Mouse (Mus musculus): ENCODE results near the gene Nop53. TPM values are rescaled to one million over a fixed set of nuclear protein-coding genes. Genes with fewer than 3 reads are reported as not detected.

Gene Nop53
- polyA plus RNA-seq, 1 experiment from 2014 or later, result 139 TPM

DNA sequence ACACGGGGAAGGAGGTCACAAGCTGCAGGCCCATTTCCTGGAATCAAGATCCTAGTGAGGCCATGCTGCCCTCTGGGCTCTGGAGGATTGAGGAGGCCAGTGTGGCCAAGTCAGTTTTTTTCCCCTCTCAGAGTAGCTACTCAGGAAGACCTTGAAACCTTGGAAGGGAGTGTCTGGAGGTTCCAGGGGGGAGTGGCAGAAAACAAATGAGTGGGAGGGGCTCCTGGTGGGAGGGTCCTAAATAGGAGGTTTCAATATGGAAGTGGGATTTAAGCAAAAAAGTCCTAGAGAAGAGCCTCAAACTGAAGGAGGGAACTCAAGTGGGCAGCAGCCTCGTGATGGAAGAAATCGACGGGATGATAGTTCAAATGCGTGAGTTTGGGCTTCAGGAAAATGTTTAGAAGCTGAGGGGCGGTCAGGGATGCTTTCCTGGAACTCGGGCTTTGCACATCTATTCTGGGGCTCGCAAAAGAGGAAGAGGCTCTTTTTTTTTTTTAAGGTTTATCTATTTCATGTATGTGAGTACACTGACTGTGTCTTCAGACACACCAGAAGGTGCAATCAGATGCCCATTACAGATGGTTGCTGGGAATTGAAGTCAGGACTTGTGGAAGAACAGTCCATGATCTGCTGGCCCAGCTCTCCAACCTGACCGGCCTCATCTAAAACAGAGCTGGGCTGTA is 44.4 kb downstream of the Nop53 start:
- Histone ChIP-seq H3K4me3 (replicated peaks; ENCODE audit: low read length) (no peak overlapping the region), H3K4me2 (ENCODE audit: low read length) (no peak overlapping the region), H3K9ac (replicated peaks; ENCODE audit: low read depth, low read length) (no peak overlapping the region), H3K9me3 (ENCODE audit: control insufficient read depth, low read length) (no peaks in the 10 kb centered on the region), H3K36me3 (ENCODE audit: control insufficient read depth, insufficient read depth) (no peaks in the 10 kb centered on the region), H3K4me1 (replicated peaks; ENCODE audit: control insufficient read depth, insufficient read depth, low read length) (no peaks in the 10 kb centered on the region), H3K27me3 (replicated peaks; ENCODE audit: control insufficient read depth, insufficient read depth, low read length) (no peaks in the 10 kb centered on the region), H3K27ac (ENCODE audit: low read length) (no peak overlapping the region)
- WGBS, result 83% methylated on average over 9 of the region's 9 CpGs
- ATAC-seq, result no peak

DNA sequence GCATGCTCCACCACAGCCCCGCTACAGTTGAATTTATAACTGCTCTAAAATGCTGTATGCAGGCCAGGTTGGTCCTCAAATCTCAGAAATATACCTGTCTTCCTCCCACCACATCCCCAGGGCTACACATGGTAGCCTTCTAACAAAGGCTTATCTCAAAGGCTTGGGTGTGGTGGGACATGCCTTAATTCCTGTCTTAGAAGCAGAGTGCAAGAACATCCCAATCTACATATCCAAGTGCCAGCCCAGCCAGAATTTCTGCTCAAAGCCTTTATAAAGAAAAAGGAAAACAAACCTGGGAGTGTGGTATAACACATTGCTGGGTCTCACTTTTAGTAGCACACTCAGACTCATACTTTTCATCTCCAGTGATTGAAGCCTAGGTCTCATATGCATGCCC is 51.6 kb downstream of the Nop53 start:
- H3K9ac ChIP-seq (replicated peaks; ENCODE audit: low read depth, low read length), result no peak overlapping the region
- H3K27me3 ChIP-seq (replicated peaks; ENCODE audit: control insufficient read depth, insufficient read depth, low read length), result no peaks in the 10 kb centered on the region
- WGBS, result 77% methylated on average over 1 of the region's 1 CpGs
- H3K36me3 ChIP-seq (ENCODE audit: control insufficient read depth, insufficient read depth), result no peaks in the 10 kb centered on the region
- H3K27ac ChIP-seq (ENCODE audit: low read length), result no peak overlapping the region
- no peak overlapping the region for H3K4me3 ChIP-seq (replicated peaks; ENCODE audit: low read length)
- H3K4me2 ChIP-seq (ENCODE audit: low read length), result no peak overlapping the region
- no peaks in the 10 kb centered on the region for H3K4me1 ChIP-seq (replicated peaks; ENCODE audit: control insufficient read depth, insufficient read depth, low read length)
- no peaks in the 10 kb centered on the region for H3K9me3 ChIP-seq (ENCODE audit: control insufficient read depth, low read length)
- no peak for ATAC-seq

Other genes starting within 250 kb of the Nop53 start
- gene Obox5, start 195.9 kb downstream of the Nop53 start, polyA plus RNA-seq (2015; fragmentation: Nextera tagmentation; extraction: Ambion mirVana), result not detected in 2 replicates
- not detected in 2 replicates for gene Obox6, start 106.4 kb downstream of the Nop53 start, polyA plus RNA-seq (2015; fragmentation: Nextera tagmentation; extraction: Ambion mirVana)
- 0.07 TPM in 1 of 2 replicates, not detected in the other for gene Crx, start 66.1 kb downstream of the Nop53 start, polyA plus RNA-seq (2015; fragmentation: Nextera tagmentation; extraction: Ambion mirVana)
- gene Crxos, start 63.5 kb downstream of the Nop53 start, polyA plus RNA-seq (2015; fragmentation: Nextera tagmentation; extraction: Ambion mirVana), result not detected in 2 replicates
- 1,473 and 1,544 TPM in 2 replicates for gene Selenow, start 23.7 kb downstream of the Nop53 start, polyA plus RNA-seq (2015; fragmentation: Nextera tagmentation; extraction: Ambion mirVana)
- 5.4 and 5.6 TPM in 2 replicates for gene Ehd2, start 21.5 kb upstream of the Nop53 start, polyA plus RNA-seq (2015; fragmentation: Nextera tagmentation; extraction: Ambion mirVana)
- 9.0 and 11.2 TPM in 2 replicates for gene Bicra, start 101.8 kb upstream of the Nop53 start, polyA plus RNA-seq (2015; fragmentation: Nextera tagmentation; extraction: Ambion mirVana)
- gene Zfp541, start 115.7 kb upstream of the Nop53 start, polyA plus RNA-seq (2015; fragmentation: Nextera tagmentation; extraction: Ambion mirVana), result 0.14 TPM in 1 of 2 replicates, not detected in the other
- 197 and 220 TPM in 2 replicates for gene Napa, start 152.4 kb upstream of the Nop53 start, polyA plus RNA-seq (2015; fragmentation: Nextera tagmentation; extraction: Ambion mirVana)
- 40.9 and 53.2 TPM in 2 replicates for gene Kptn, start 173.8 kb upstream of the Nop53 start, polyA plus RNA-seq (2015; fragmentation: Nextera tagmentation; extraction: Ambion mirVana)
- 0.72 and 1.1 TPM in 2 replicates for gene Slc8a2, start 183.8 kb upstream of the Nop53 start, polyA plus RNA-seq (2015; fragmentation: Nextera tagmentation; extraction: Ambion mirVana)
- gene Meis3, start 229.0 kb upstream of the Nop53 start, polyA plus RNA-seq (2015; fragmentation: Nextera tagmentation; extraction: Ambion mirVana), result 99.6 and 118 TPM in 2 replicates